In the genomic region with DNA sequence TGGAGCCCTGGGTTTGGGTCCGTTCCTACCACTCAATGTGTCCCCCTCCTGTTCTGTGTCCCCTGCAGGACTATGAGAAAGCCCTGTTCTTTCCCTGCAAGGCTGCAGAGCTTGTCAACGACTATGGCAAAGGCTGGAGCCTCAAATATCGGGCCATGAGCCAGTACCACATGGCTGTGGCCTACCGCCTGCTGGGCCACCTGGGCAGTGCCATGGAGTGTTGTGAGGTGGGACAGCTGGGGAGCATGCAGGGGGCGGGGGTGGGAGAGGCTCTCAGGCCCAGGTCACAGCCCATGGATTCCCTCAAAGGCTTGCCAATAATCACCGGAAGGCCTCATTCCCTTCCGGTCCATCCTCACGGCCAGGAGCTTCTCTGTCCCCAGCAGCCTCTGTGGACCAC, we compare ENCODE assay signal across 21 mouse cellular contexts. TPM values are rescaled to one million over a fixed set of nuclear protein-coding genes. Genes with fewer than 3 reads are reported as not detected.
DNase-seq lines count a peak whose midpoint lies in the region; ATAC-seq lines count a peak whose summit lies in the region.
"Had no signal": no experiment of that assay in that cellular context is flagged by ENCODE, and none has a peak within 500 bp of the region (broad histone marks: within the 10 kb centered on the region; RNA-seq: fewer than 3 reads in every experiment).

No protein-coding gene starts in this region.

- DNase-seq in cerebellum, postnatal 10 days = peak; percentile 27 to 53
- no peak for DNase-seq in cerebellum, adult 18-20 months
- no peak for DNase-seq in forebrain, embryonic 11.5 days (ENCODE audit: low spot score)
- DNase-seq in 416B (ENCODE audit: low read depth) = peak; percentile 25
- DNase-seq in thymus, postnatal 4 days = no peak
- DNase-seq: adrenal gland, adult 2 months; adrenal gland, postnatal 14 days; cerebellum, adult 9-11 months; gastrocnemius, postnatal 25 days; heart, adult 2 months; kidney, adult 2 months had no signal

- 77% methylated on average over 8 of the region's 8 CpGs for WGBS in forebrain, embryonic 11.5 days
- WGBS in forebrain, embryonic 12.5 days = 74% methylated on average over 8 of the region's 8 CpGs

- ATAC-seq in forebrain, embryonic 11.5 days (replicated peaks; ENCODE audit: low FRiP score) = 0 out of 2 replicates have a peak, but pooled peaks have one; percentile 40
- no peak for ATAC-seq in forebrain, embryonic 12.5 days (ENCODE audit: low FRiP score)
- ATAC-seq: forebrain, embryonic 15.5 days; intestine, postnatal 0 days had no signal

- no peak overlapping the region for H3K9ac ChIP-seq in forebrain, embryonic 11.5 days (ENCODE audit: low read length)
- no peak overlapping the region for H3K9ac ChIP-seq in forebrain, embryonic 12.5 days
- H3K9ac ChIP-seq: embryonic facial prominence, embryonic 12.5 days; embryonic facial prominence, embryonic 15.5 days; forebrain, embryonic 15.5 days; heart, embryonic 13.5 days; hindbrain, embryonic 15.5 days had no signal

- H3K36me3 ChIP-seq in forebrain, embryonic 11.5 days (ENCODE audit: control insufficient read depth, insufficient read depth, low read length) = no peaks in the 10 kb centered on the region
- no peaks in the 10 kb centered on the region for H3K36me3 ChIP-seq in forebrain, embryonic 12.5 days (replicated peaks)
- H3K36me3 ChIP-seq: embryonic facial prominence, embryonic 12.5 days; embryonic facial prominence, embryonic 15.5 days; forebrain, embryonic 15.5 days; heart, embryonic 10.5 days; heart, embryonic 13.5 days; hindbrain, embryonic 12.5 days; hindbrain, embryonic 15.5 days had no signal

- H3K4me2 ChIP-seq in forebrain, embryonic 11.5 days (ENCODE audit: low read depth, low read length, severe bottlenecking) = no peak overlapping the region
- H3K4me2 ChIP-seq in forebrain, embryonic 12.5 days = no peak overlapping the region
- H3K4me2 ChIP-seq: embryonic facial prominence, embryonic 12.5 days; embryonic facial prominence, embryonic 15.5 days; forebrain, embryonic 15.5 days; heart, embryonic 13.5 days; hindbrain, embryonic 12.5 days; hindbrain, embryonic 15.5 days had no signal

- H3K9me3 ChIP-seq in forebrain, embryonic 11.5 days (ENCODE audit: control insufficient read depth, low read length) = no peaks in the 10 kb centered on the region
- H3K9me3 ChIP-seq in forebrain, embryonic 12.5 days = no peaks in the 10 kb centered on the region
- H3K9me3 ChIP-seq: embryonic facial prominence, embryonic 12.5 days; embryonic facial prominence, embryonic 15.5 days; forebrain, embryonic 15.5 days; heart, embryonic 10.5 days; heart, embryonic 13.5 days; hindbrain, embryonic 12.5 days; hindbrain, embryonic 15.5 days had no signal

- H3K27ac ChIP-seq in forebrain, embryonic 11.5 days (ENCODE audit: low read depth, low read length) = no peak overlapping the region
- no peak overlapping the region for H3K27ac ChIP-seq in forebrain, embryonic 12.5 days
- H3K27ac ChIP-seq: embryonic facial prominence, embryonic 12.5 days; embryonic facial prominence, embryonic 15.5 days; forebrain, embryonic 15.5 days; heart, adult 2 months; heart, embryonic 10.5 days; heart, embryonic 13.5 days; hindbrain, embryonic 12.5 days; hindbrain, embryonic 15.5 days had no signal

- no peak overlapping the region for H3K4me3 ChIP-seq in forebrain, embryonic 11.5 days (ENCODE audit: low read depth, low read length)
- H3K4me3 ChIP-seq in forebrain, embryonic 12.5 days (replicated peaks) = no peak overlapping the region
- H3K4me3 ChIP-seq: embryonic facial prominence, embryonic 12.5 days; embryonic facial prominence, embryonic 15.5 days; forebrain, embryonic 15.5 days; heart, adult 2 months; heart, embryonic 10.5 days; heart, embryonic 13.5 days; hindbrain, embryonic 12.5 days; hindbrain, embryonic 15.5 days had no signal

- H3K27me3 ChIP-seq in forebrain, embryonic 11.5 days (ENCODE audit: control insufficient read depth, insufficient read depth, low read length) = no peaks in the 10 kb centered on the region
- no peaks in the 10 kb centered on the region for H3K27me3 ChIP-seq in forebrain, embryonic 12.5 days
- H3K27me3 ChIP-seq: embryonic facial prominence, embryonic 12.5 days; embryonic facial prominence, embryonic 15.5 days; forebrain, embryonic 15.5 days; heart, embryonic 13.5 days; hindbrain, embryonic 12.5 days; hindbrain, embryonic 15.5 days had no signal

- peaks cover 2% of the 10 kb centered on the region; the same call in 1 of the 2 replicates for H3K4me1 ChIP-seq in forebrain, embryonic 11.5 days (replicated peaks; ENCODE audit: control insufficient read depth, insufficient read depth, low read length)
- no peaks in the 10 kb centered on the region for H3K4me1 ChIP-seq in forebrain, embryonic 12.5 days
- H3K4me1 ChIP-seq: embryonic facial prominence, embryonic 12.5 days; embryonic facial prominence, embryonic 15.5 days; forebrain, embryonic 15.5 days; hindbrain, embryonic 15.5 days had no signal

RNA-seq across cellular contexts. Expression of gene Rapsn, which starts 6.4 kb away (rescaled TPM):
- 3.1 and 5.0 TPM in 2 replicates for polyA plus RNA-seq in forebrain, embryonic 11.5 days (2014; fragmentation: Nextera tagmentation; extraction: Ambion mirVana)
- polyA plus RNA-seq in forebrain, embryonic 12.5 days (2016; fragmentation: Nextera tagmentation; extraction: Ambion mirVana) = 1.9 and 2.6 TPM in 2 replicates

RNA-seq across cellular contexts. Expression of gene Psmc3, which starts 12.0 kb away (rescaled TPM):
- polyA plus RNA-seq in forebrain, embryonic 11.5 days (2014; fragmentation: Nextera tagmentation; extraction: Ambion mirVana) = 354 and 371 TPM in 2 replicates
- polyA plus RNA-seq in forebrain, embryonic 12.5 days (2016; fragmentation: Nextera tagmentation; extraction: Ambion mirVana) = 294 and 301 TPM in 2 replicates

RNA-seq across cellular contexts. Expression of gene Slc39a13, which starts 28.4 kb away (rescaled TPM):
- polyA plus RNA-seq in forebrain, embryonic 11.5 days (2014; fragmentation: Nextera tagmentation; extraction: Ambion mirVana) = 23.3 and 23.6 TPM in 2 replicates
- polyA plus RNA-seq in forebrain, embryonic 12.5 days (2016; fragmentation: Nextera tagmentation; extraction: Ambion mirVana) = 22.6 and 24.3 TPM in 2 replicates

RNA-seq across cellular contexts. Expression of gene Spi1, which starts 40.4 kb away (rescaled TPM):
- 2.2 and 4.9 TPM in 2 replicates for polyA plus RNA-seq in forebrain, embryonic 11.5 days (2014; fragmentation: Nextera tagmentation; extraction: Ambion mirVana)
- polyA plus RNA-seq in forebrain, embryonic 12.5 days (2016; fragmentation: Nextera tagmentation; extraction: Ambion mirVana) = 1.7 and 2.7 TPM in 2 replicates
- polyA plus RNA-seq: C2C12 had no signal

Comparison
In these comparisons a context has a peak if more than half of its experiments do, and no peak if none do; other contexts are left out.
1. DNase-seq: peak in cerebellum, postnatal 10 days (2 of 2) and 416B (single experiment); none in cerebellum, adult 18-20 months (0 of 2), forebrain, embryonic 11.5 days (single experiment) and thymus, postnatal 4 days (single experiment).